Mouse (Mus musculus) forebrain, embryonic 14.5 days (tissue): ENCODE data around the gene Bcas3. TPM values are rescaled to one million over a fixed set of nuclear protein-coding genes. Genes with fewer than 3 reads are reported as not detected.

Experiments used
- ATAC-seq: fragments of 200-750 bp; cut with Nextera tagmentation; 2 replicates; pipeline ENCODE4 v1.8.0; 2017; ENCODE audit warnings: mild to moderate bottlenecking, moderate library complexity
- DNase-seq: peaks from one replicate; pipeline ENCODE4 v3.0.0-alpha.2; 2015; ENCODE audit warnings: low spot score
- H3K27ac ChIP-seq: fragments of 300-500 bp; sonication (generic); 2 replicates; pipeline ENCODE4 v1.5.1; 2014; ENCODE audit warnings: low read depth, mild to moderate bottlenecking, control low read depth, low read length, moderate library complexity
- H3K27me3 ChIP-seq: fragments of 300-500 bp; sonication (generic); replicated peaks from 2 replicates; pipeline ENCODE4 v1.6.1; 2014; ENCODE audit warnings: low read length, control low read depth, mixed read lengths; ENCODE audit not compliant: control insufficient read depth, insufficient read depth
- H3K36me3 ChIP-seq: fragments of 300-500 bp; sonication (generic); 2 replicates; pipeline ENCODE4 v1.6.1; 2014; ENCODE audit warnings: low read length, control low read depth; ENCODE audit not compliant: control insufficient read depth, insufficient read depth
- H3K4me1 ChIP-seq: fragments of 300-500 bp; sonication (generic); 2 replicates; pipeline ENCODE4 v1.6.1; 2014; ENCODE audit warnings: antibody characterized with exemption, low read length, control low read depth; ENCODE audit not compliant: control insufficient read depth, insufficient read depth
- H3K4me2 ChIP-seq: fragments of 300-500 bp; sonication (generic); 2 replicates; pipeline ENCODE4 v1.6.1; 2014; ENCODE audit warnings: mild to moderate bottlenecking, control low read depth, low read length
- H3K4me3 ChIP-seq: fragments of 300-500 bp; sonication (generic); 2 replicates; pipeline ENCODE4 v1.5.1; 2014; ENCODE audit warnings: low read depth, low read length, control low read depth
- H3K9ac ChIP-seq: fragments of 300-500 bp; sonication (generic); 2 replicates; pipeline ENCODE4 v1.6.1; 2014; ENCODE audit warnings: mild to moderate bottlenecking, low read length, control low read depth, moderate library complexity
- H3K9me3 ChIP-seq: fragments of 300-500 bp; sonication (generic); replicated peaks from 2 replicates; pipeline ENCODE4 v1.6.1; 2016; ENCODE audit warnings: low read length, control low read depth, mixed read lengths; ENCODE audit not compliant: control insufficient read depth
- WGBS: fragments of 180-500 bp; shearing (Covaris S2); extraction: QIAGEN DNeasy Blood & Tissue Kit; methylation state at CpG from one replicate; pipeline ENCODE4 v1.1.7; 2014; 5-methylcytosine and 5-hydroxymethylcytosine counted together
- polyA plus RNA-seq: library from polyadenylated mRNA; unstranded; fragments of >200 nt; fragmentation: Nextera tagmentation; extraction: Ambion mirVana; gene quantifications from 2 replicates; pipeline ENCODE4 v1.2.1, GENCODE M21; 2014

Gene Bcas3
- polyA plus RNA-seq, 1 experiment from 2014 or later: 27.5 TPM

GRCm38 (mm10) chr11:85774707-85775106, 421.7 kb downstream of the Bcas3 start:
- Histone ChIP-seq H3K9me3 (no peaks in the 10 kb centered on the region), H3K4me3 (no peak overlapping the region), H3K27ac (no peak overlapping the region), H3K4me1 (no peaks in the 10 kb centered on the region), H3K27me3 (no peaks in the 10 kb centered on the region), H3K4me2 (no peak overlapping the region), H3K36me3 (no peaks in the 10 kb centered on the region), H3K9ac (no peak overlapping the region)
- DNase-seq: no peak
- 83% methylated on average over 6 of the region's 6 CpGs for WGBS
- ATAC-seq: no peak

GRCm38 (mm10) chr11:85775492-85775891, 422.5 kb downstream of the Bcas3 start:
- WGBS: 68% methylated on average over 7 of the region's 7 CpGs
- H3K9ac ChIP-seq: no peak overlapping the region
- no peak overlapping the region for H3K4me3 ChIP-seq
- H3K9me3 ChIP-seq: no peaks in the 10 kb centered on the region
- H3K36me3 ChIP-seq: no peaks in the 10 kb centered on the region
- no peak for ATAC-seq
- DNase-seq: no peak
- H3K27ac ChIP-seq: no peak overlapping the region
- H3K27me3 ChIP-seq: no peaks in the 10 kb centered on the region
- no peak overlapping the region for H3K4me2 ChIP-seq
- no peaks in the 10 kb centered on the region for H3K4me1 ChIP-seq

GRCm38 (mm10) chr11:85776861-85777360, 423.9 kb downstream of the Bcas3 start:
- Histone ChIP-seq H3K36me3 (no peaks in the 10 kb centered on the region), H3K27ac (no peak overlapping the region), H3K27me3 (no peaks in the 10 kb centered on the region), H3K4me3 (no peak overlapping the region), H3K9me3 (no peaks in the 10 kb centered on the region), H3K4me1 (no peaks in the 10 kb centered on the region), H3K4me2 (no peak overlapping the region), H3K9ac (no peak overlapping the region)
- ATAC-seq: no peak
- DNase-seq: no peak
- 60% methylated on average over 7 of the region's 7 CpGs for WGBS

- no peak overlapping the region for H3K4me2 ChIP-seq
- DNase-seq: no peak
- H3K4me3 ChIP-seq: no peak overlapping the region
- 88% methylated on average over 2 of the region's 2 CpGs for WGBS
- H3K27ac ChIP-seq: no peak overlapping the region
- no peaks in the 10 kb centered on the region for H3K27me3 ChIP-seq
- ATAC-seq: no peak
- H3K9me3 ChIP-seq: no peaks in the 10 kb centered on the region
- no peaks in the 10 kb centered on the region for H3K36me3 ChIP-seq
- H3K9ac ChIP-seq: no peak overlapping the region
- H3K4me1 ChIP-seq: no peaks in the 10 kb centered on the region
These were observed 425.0 kb downstream of the Bcas3 start for GRCm38 (mm10) chr11:85777950-85778349.

GRCm38 (mm10) chr11:85780303-85780702, 427.3 kb downstream of the Bcas3 start:
- no peak for ATAC-seq
- WGBS: 66% methylated on average over 4 of the region's 4 CpGs
- H3K4me3 ChIP-seq: no peak overlapping the region
- no peaks in the 10 kb centered on the region for H3K27me3 ChIP-seq
- H3K9me3 ChIP-seq: no peaks in the 10 kb centered on the region
- DNase-seq: no peak
- H3K27ac ChIP-seq: no peak overlapping the region
- H3K9ac ChIP-seq: no peak overlapping the region
- H3K36me3 ChIP-seq: no peaks in the 10 kb centered on the region
- H3K4me2 ChIP-seq: no peak overlapping the region
- H3K4me1 ChIP-seq: no peaks in the 10 kb centered on the region

- Histone ChIP-seq H3K4me3 (no peak overlapping the region), H3K4me1 (no peaks in the 10 kb centered on the region), H3K27ac (no peak overlapping the region), H3K36me3 (no peaks in the 10 kb centered on the region), H3K4me2 (no peak overlapping the region), H3K9ac (no peak overlapping the region), H3K9me3 (no peaks in the 10 kb centered on the region), H3K27me3 (no peaks in the 10 kb centered on the region)
- peak; percentile 32; the same call in 1 of the 2 replicates for ATAC-seq
- peak; percentile 71 for DNase-seq
- 69% methylated on average over 3 of the region's 3 CpGs for WGBS
These were observed 433.2 kb downstream of the Bcas3 start for GRCm38 (mm10) chr11:85786113-85786718.

GRCm38 (mm10) chr11:85789750-85790149, 436.8 kb downstream of the Bcas3 start:
- DNase-seq: no peak
- 87% methylated on average over 7 of the region's 7 CpGs for WGBS
- Histone ChIP-seq H3K9ac (no peak overlapping the region), H3K36me3 (no peaks in the 10 kb centered on the region), H3K27ac (no peak overlapping the region), H3K27me3 (no peaks in the 10 kb centered on the region), H3K4me3 (no peak overlapping the region), H3K9me3 (no peaks in the 10 kb centered on the region), H3K4me1 (no peaks in the 10 kb centered on the region), H3K4me2 (no peak overlapping the region)
- no peak for ATAC-seq

GRCm38 (mm10) chr11:85790267-85790666, 437.3 kb downstream of the Bcas3 start:
- no peaks in the 10 kb centered on the region for H3K4me1 ChIP-seq
- no peak overlapping the region for H3K27ac ChIP-seq
- H3K9me3 ChIP-seq: no peaks in the 10 kb centered on the region
- H3K36me3 ChIP-seq: no peaks in the 10 kb centered on the region
- H3K4me3 ChIP-seq: no peak overlapping the region
- no peak for DNase-seq
- no peak for ATAC-seq
- 89% methylated on average over 2 of the region's 2 CpGs for WGBS
- no peaks in the 10 kb centered on the region for H3K27me3 ChIP-seq
- no peak overlapping the region for H3K4me2 ChIP-seq
- no peak overlapping the region for H3K9ac ChIP-seq

GRCm38 (mm10) chr11:85791212-85791611, 438.2 kb downstream of the Bcas3 start:
- H3K9me3 ChIP-seq: no peaks in the 10 kb centered on the region
- H3K36me3 ChIP-seq: no peaks in the 10 kb centered on the region
- no peak overlapping the region for H3K9ac ChIP-seq
- H3K27ac ChIP-seq: no peak overlapping the region
- no peak overlapping the region for H3K4me3 ChIP-seq
- 64% methylated on average over 1 of the region's 1 CpGs for WGBS
- H3K27me3 ChIP-seq: no peaks in the 10 kb centered on the region
- ATAC-seq (no peak), DNase-seq (no peak)
- no peak overlapping the region for H3K4me2 ChIP-seq
- H3K4me1 ChIP-seq: no peaks in the 10 kb centered on the region
